Mouse (Mus musculus) kidney, embryonic 16.5 days (tissue): ENCODE data around the gene Lag3. TPM values are rescaled to one million over a fixed set of nuclear protein-coding genes. Genes with fewer than 3 reads are reported as not detected.

ENCODE experiments used
- ATAC-seq: fragments of 200-750 bp; cut with Nextera tagmentation; 2 replicates; pipeline ENCODE4 v1.8.0; 2017; ENCODE audit warnings: moderate TSS enrichment; ENCODE audit not compliant: low FRiP score, low TSS enrichment
- H3K27ac ChIP-seq: fragments of 300-500 bp; sonication (generic); 2 replicates; pipeline ENCODE4 v1.5.1; 2014; ENCODE audit warnings: low read length
- H3K27me3 ChIP-seq: fragments of 300-500 bp; sonication (generic); 2 replicates; pipeline ENCODE4 v1.6.1; 2014; ENCODE audit warnings: low read length, control low read depth, mixed read lengths; ENCODE audit not compliant: insufficient read depth
- H3K36me3 ChIP-seq: fragments of 300-500 bp; sonication (generic); 2 replicates; pipeline ENCODE4 v1.6.1; 2014; ENCODE audit warnings: low read length, control low read depth, mixed read lengths; ENCODE audit not compliant: insufficient read depth
- H3K4me1 ChIP-seq: fragments of 300-500 bp; sonication (generic); 2 replicates; pipeline ENCODE4 v1.6.1; 2014; ENCODE audit warnings: low read length, control low read depth, mixed read lengths; ENCODE audit not compliant: insufficient read depth
- H3K4me2 ChIP-seq: fragments of 300-500 bp; sonication (generic); replicated peaks from 2 replicates; pipeline ENCODE4 v1.6.1; 2014; ENCODE audit warnings: low read depth, low read length
- H3K4me3 ChIP-seq: fragments of 300-500 bp; sonication (generic); 2 replicates; pipeline ENCODE4 v1.5.1; 2014; ENCODE audit warnings: mild to moderate bottlenecking, low read length
- H3K9ac ChIP-seq: fragments of 300-500 bp; sonication (generic); replicated peaks from 2 replicates; pipeline ENCODE4 v1.6.1; 2014; ENCODE audit warnings: low read length
- H3K9me3 ChIP-seq: fragments of 300-500 bp; sonication (generic); 2 replicates; pipeline ENCODE4 v1.6.1; 2016; ENCODE audit warnings: low read length, control low read depth
- WGBS: fragments of 180-500 bp; shearing (Covaris S2); extraction: QIAGEN DNeasy Blood & Tissue Kit; methylation state at CpG from one replicate; pipeline ENCODE4 v1.1.7; 2014; 5-methylcytosine and 5-hydroxymethylcytosine counted together
- polyA plus RNA-seq: library from polyadenylated mRNA; unstranded; fragments of >200 nt; fragmentation: Nextera tagmentation; extraction: Ambion mirVana; gene quantifications from 2 replicates; pipeline ENCODE4 v1.2.1, GENCODE M21; 2015

The Lag3 gene
- polyA plus RNA-seq, 1 experiment from 2014 or later = 1.3 TPM

DNA sequence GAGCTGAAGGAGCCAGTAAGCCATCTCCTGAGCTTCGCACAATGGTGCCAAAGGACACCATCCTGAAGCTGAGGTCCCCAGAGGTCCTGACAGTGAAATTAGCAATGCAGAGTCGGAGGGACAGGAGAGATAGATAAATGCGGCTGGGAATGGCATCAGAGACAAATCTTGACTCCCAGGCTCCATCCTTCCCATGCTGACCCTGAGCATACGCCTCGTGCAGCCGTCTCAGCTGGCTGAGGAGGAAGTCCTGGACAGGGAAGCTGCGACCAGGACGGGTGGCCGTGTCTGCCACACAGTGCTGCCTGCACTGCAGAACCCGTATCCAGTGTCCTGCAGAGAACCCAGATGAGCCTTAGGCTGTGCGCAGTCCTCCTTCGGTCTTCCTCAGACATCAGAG lies 56.9 kb downstream of the Lag3 start:
- no peak overlapping the region for H3K4me3 ChIP-seq
- H3K27ac ChIP-seq = no peak overlapping the region
- H3K9me3 ChIP-seq = no peaks in the 10 kb centered on the region
- no peak overlapping the region for H3K9ac ChIP-seq
- peaks cover 24% of the 10 kb centered on the region for H3K4me1 ChIP-seq
- ATAC-seq = no peak
- H3K4me2 ChIP-seq = no peak overlapping the region
- no peaks in the 10 kb centered on the region for H3K36me3 ChIP-seq
- peaks cover 7% of the 10 kb centered on the region; the same call in 1 of the 2 replicates for H3K27me3 ChIP-seq
- 76% methylated on average over 12 of the region's 12 CpGs for WGBS

Other genes starting within 250 kb of the Lag3 start
- gene Lpcat3, start 248.7 kb downstream of the Lag3 start, polyA plus RNA-seq = 88.6 and 97.2 TPM in 2 replicates
- gene Emg1, start 199.5 kb downstream of the Lag3 start, polyA plus RNA-seq = 202 and 219 TPM in 2 replicates
- gene Phb2, start 199.4 kb downstream of the Lag3 start, polyA plus RNA-seq = 403 and 405 TPM in 2 replicates
- 13.8 and 16.4 TPM in 2 replicates for gene Ptpn6, start 173.0 kb downstream of the Lag3 start, polyA plus RNA-seq
- 527 and 541 TPM in 2 replicates for gene Grcc10, start 170.3 kb downstream of the Lag3 start, polyA plus RNA-seq
- 0.14 TPM in 1 of 2 replicates, not detected in the other for gene Gm45234, start 155.7 kb downstream of the Lag3 start, polyA plus RNA-seq
- gene Atn1, start 155.2 kb downstream of the Lag3 start, polyA plus RNA-seq = 16.4 and 20.2 TPM in 2 replicates
- gene Eno2, start 142.0 kb downstream of the Lag3 start, polyA plus RNA-seq = 10.9 and 15.3 TPM in 2 replicates
- 1.0 and 1.2 TPM in 2 replicates for gene Lrrc23, start 132.0 kb downstream of the Lag3 start, polyA plus RNA-seq
- 20.9 and 21.5 TPM in 2 replicates for gene Spsb2, start 103.0 kb downstream of the Lag3 start, polyA plus RNA-seq
- gene Tpi1, start 97.4 kb downstream of the Lag3 start, polyA plus RNA-seq = 851 and 866 TPM in 2 replicates
- 174 TPM in 2 replicates for gene Usp5, start 82.2 kb downstream of the Lag3 start, polyA plus RNA-seq
- gene Cdca3, start 82.2 kb downstream of the Lag3 start, polyA plus RNA-seq = 187 and 193 TPM in 2 replicates
- gene Gnb3, start 71.4 kb downstream of the Lag3 start, polyA plus RNA-seq = 1.7 and 1.8 TPM in 2 replicates
- gene P3h3, start 54.0 kb downstream of the Lag3 start, polyA plus RNA-seq = 10.4 and 19.3 TPM in 2 replicates
- gene Gpr162, start 47.7 kb downstream of the Lag3 start, polyA plus RNA-seq = 1.1 and 1.4 TPM in 2 replicates
- 0.10 and 0.28 TPM in 2 replicates for gene Cd4, start 23.5 kb downstream of the Lag3 start, polyA plus RNA-seq
- gene Ptms, start 8.4 kb upstream of the Lag3 start, polyA plus RNA-seq = 269 and 274 TPM in 2 replicates
- 366 and 380 TPM in 2 replicates for gene Mlf2, start 19.7 kb upstream of the Lag3 start, polyA plus RNA-seq
- 178 and 179 TPM in 2 replicates for gene Cops7a, start 53.8 kb upstream of the Lag3 start, polyA plus RNA-seq
- gene Pianp, start 85.0 kb upstream of the Lag3 start, polyA plus RNA-seq = 2.1 and 2.3 TPM in 2 replicates
- 13.7 and 14.7 TPM in 2 replicates for gene Zfp384, start 97.4 kb upstream of the Lag3 start, polyA plus RNA-seq
- 152 and 158 TPM in 2 replicates for gene Ing4, start 128.1 kb upstream of the Lag3 start, polyA plus RNA-seq
- gene Acrbp, start 138.0 kb upstream of the Lag3 start, polyA plus RNA-seq = 16.3 and 20.4 TPM in 2 replicates
- 0.30 and 0.60 TPM in 2 replicates for gene Lpar5, start 156.2 kb upstream of the Lag3 start, polyA plus RNA-seq
- gene Chd4, start 184.3 kb upstream of the Lag3 start, polyA plus RNA-seq = 72.0 and 80.4 TPM in 2 replicates
- 68.6 and 69.3 TPM in 2 replicates for gene Nop2, start 220.2 kb upstream of the Lag3 start, polyA plus RNA-seq
- gene Iffo1, start 233.5 kb upstream of the Lag3 start, polyA plus RNA-seq = 7.9 and 8.7 TPM in 2 replicates